Mouse (Mus musculus): Measurements from ENCODE around the gene Camsap2. TPM values are rescaled to one million over a fixed set of nuclear protein-coding genes. Genes with fewer than 3 reads are reported as not detected.

The Camsap2 gene
- polyA plus RNA-seq, 1 experiment: 7.3 TPM

DNA sequence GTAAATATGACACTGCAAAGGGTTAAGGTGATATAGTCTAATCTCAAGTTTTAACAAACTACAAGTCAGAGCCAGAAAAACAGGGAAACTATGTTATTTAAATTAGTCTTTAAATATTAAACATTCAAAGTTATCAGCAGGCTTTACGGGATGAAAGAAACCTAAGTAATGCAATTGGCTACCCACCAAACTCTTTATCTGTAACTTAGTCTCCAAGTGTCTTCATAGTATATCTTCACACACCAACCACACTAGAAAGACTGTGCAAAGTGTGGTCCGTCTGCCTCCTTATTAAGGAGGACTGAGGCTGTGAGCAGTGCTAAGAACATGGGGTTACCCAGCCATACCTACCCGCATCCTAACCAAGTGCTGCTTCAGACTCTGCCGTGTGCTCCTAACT lies 23.6 kb downstream of the Camsap2 start:
- peaks cover 9% of the 10 kb centered on the region for H3K36me3 ChIP-seq (ENCODE audit: control insufficient read depth, insufficient read depth, low read length)
- H3K27ac ChIP-seq (ENCODE audit: control insufficient read depth, insufficient read depth, low read length): no peak overlapping the region
- DNase-seq: no peak
- WGBS: 94% methylated on average over 4 of the region's 4 CpGs
- H3K4me3 ChIP-seq (ENCODE audit: control insufficient read depth, insufficient read depth, low read length): no peak overlapping the region
- TF ChIP-seq POLR2A (IDR thresholded peaks at IDR 0.05; ENCODE audit: control insufficient read depth, extremely low read depth, insufficient read depth, low read length, poor library complexity) (no peak), CTCF (IDR thresholded peaks at IDR 0.05; ENCODE audit: borderline replicate concordance, control insufficient read depth, extremely low read depth, insufficient read depth, low read length, poor library complexity) (no peak)
- H3K27me3 ChIP-seq (ENCODE audit: control insufficient read depth, insufficient read depth, low read length): no peaks in the 10 kb centered on the region
- no peaks in the 10 kb centered on the region for H3K4me1 ChIP-seq (replicated peaks; ENCODE audit: control insufficient read depth, insufficient read depth, low read length)

GRCm38 (mm10) chr1:136316317-136316716 lies 29.6 kb downstream of the Camsap2 start:
- DNase-seq: no peak
- no peak overlapping the region for H3K27ac ChIP-seq (ENCODE audit: control insufficient read depth, insufficient read depth, low read length)
- H3K36me3 ChIP-seq (ENCODE audit: control insufficient read depth, insufficient read depth, low read length): 0 out of 2 replicates have a peak, but pooled peaks cover 3% of the 10 kb centered on the region
- no peaks in the 10 kb centered on the region for H3K4me1 ChIP-seq (replicated peaks; ENCODE audit: control insufficient read depth, insufficient read depth, low read length)
- no peaks in the 10 kb centered on the region for H3K27me3 ChIP-seq (ENCODE audit: control insufficient read depth, insufficient read depth, low read length)
- H3K4me3 ChIP-seq (ENCODE audit: control insufficient read depth, insufficient read depth, low read length): no peak overlapping the region
- TF ChIP-seq CTCF (IDR thresholded peaks at IDR 0.05; ENCODE audit: borderline replicate concordance, control insufficient read depth, extremely low read depth, insufficient read depth, low read length, poor library complexity): no peak
- no peak for TF ChIP-seq POLR2A (IDR thresholded peaks at IDR 0.05; ENCODE audit: control insufficient read depth, extremely low read depth, insufficient read depth, low read length, poor library complexity)

DNA sequence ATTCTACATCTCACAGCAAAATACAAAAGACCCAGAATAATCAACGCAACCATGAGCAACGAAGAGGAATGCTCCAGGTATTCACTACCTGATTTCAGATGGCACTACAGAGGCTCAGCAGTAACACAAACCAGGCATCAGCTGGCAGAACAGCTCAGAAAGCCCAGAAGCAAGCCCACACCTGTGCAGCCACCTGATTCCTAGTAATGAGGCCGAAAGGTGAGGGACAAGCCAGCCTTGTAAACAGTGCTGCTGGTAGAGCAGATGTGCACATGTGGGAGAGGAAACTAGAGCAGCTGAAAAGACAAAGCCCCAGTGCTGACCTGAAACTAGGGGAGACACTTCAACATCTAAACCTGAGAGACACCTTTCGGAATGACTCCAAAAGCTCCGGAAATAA lies 36.7 kb downstream of the Camsap2 start:
- Histone ChIP-seq H3K27me3 (ENCODE audit: control insufficient read depth, insufficient read depth, low read length) (no peaks in the 10 kb centered on the region), H3K36me3 (ENCODE audit: control insufficient read depth, insufficient read depth, low read length) (no peaks in the 10 kb centered on the region), H3K4me3 (ENCODE audit: control insufficient read depth, insufficient read depth, low read length) (no peak overlapping the region), H3K27ac (ENCODE audit: control insufficient read depth, insufficient read depth, low read length) (no peak overlapping the region), H3K4me1 (replicated peaks; ENCODE audit: control insufficient read depth, insufficient read depth, low read length) (no peaks in the 10 kb centered on the region)
- no peak for TF ChIP-seq POLR2A (IDR thresholded peaks at IDR 0.05; ENCODE audit: control insufficient read depth, extremely low read depth, insufficient read depth, low read length, poor library complexity)
- WGBS: 96% methylated on average over 5 of the region's 5 CpGs
- DNase-seq: no peak

- Histone ChIP-seq H3K4me3 (ENCODE audit: control insufficient read depth, insufficient read depth, low read length) (no peak overlapping the region), H3K36me3 (ENCODE audit: control insufficient read depth, insufficient read depth, low read length) (no peaks in the 10 kb centered on the region), H3K27ac (ENCODE audit: control insufficient read depth, insufficient read depth, low read length) (no peak overlapping the region), H3K27me3 (ENCODE audit: control insufficient read depth, insufficient read depth, low read length) (no peaks in the 10 kb centered on the region), H3K4me1 (replicated peaks; ENCODE audit: control insufficient read depth, insufficient read depth, low read length) (no peaks in the 10 kb centered on the region)
- WGBS: 77% methylated on average over 3 of the region's 3 CpGs
- peak; percentile 33 for DNase-seq
- TF ChIP-seq POLR2A (IDR thresholded peaks at IDR 0.05; ENCODE audit: control insufficient read depth, extremely low read depth, insufficient read depth, low read length, poor library complexity) (no peak), CTCF (IDR thresholded peaks at IDR 0.05; ENCODE audit: borderline replicate concordance, control insufficient read depth, extremely low read depth, insufficient read depth, low read length, poor library complexity) (no peak)
Measured at GRCm38 (mm10) chr1:136306424-136306823, 39.5 kb downstream of the Camsap2 start.

GRCm38 (mm10) chr1:136293961-136294360 lies 51.9 kb downstream of the Camsap2 start:
- no peak for DNase-seq
- Histone ChIP-seq H3K27me3 (ENCODE audit: control insufficient read depth, insufficient read depth, low read length) (no peaks in the 10 kb centered on the region), H3K4me3 (ENCODE audit: control insufficient read depth, insufficient read depth, low read length) (no peak overlapping the region), H3K27ac (ENCODE audit: control insufficient read depth, insufficient read depth, low read length) (no peak overlapping the region), H3K36me3 (ENCODE audit: control insufficient read depth, insufficient read depth, low read length) (no peaks in the 10 kb centered on the region), H3K4me1 (replicated peaks; ENCODE audit: control insufficient read depth, insufficient read depth, low read length) (no peaks in the 10 kb centered on the region)
- TF ChIP-seq POLR2A (IDR thresholded peaks at IDR 0.05; ENCODE audit: control insufficient read depth, extremely low read depth, insufficient read depth, low read length, poor library complexity) (no peak), CTCF (IDR thresholded peaks at IDR 0.05; ENCODE audit: borderline replicate concordance, control insufficient read depth, extremely low read depth, insufficient read depth, low read length, poor library complexity) (no peak)

GRCm38 (mm10) chr1:136289803-136290202 lies 56.1 kb downstream of the Camsap2 start:
- no peak for DNase-seq
- Histone ChIP-seq H3K27me3 (ENCODE audit: control insufficient read depth, insufficient read depth, low read length) (no peaks in the 10 kb centered on the region), H3K27ac (ENCODE audit: control insufficient read depth, insufficient read depth, low read length) (no peak overlapping the region), H3K4me3 (ENCODE audit: control insufficient read depth, insufficient read depth, low read length) (no peak overlapping the region), H3K4me1 (replicated peaks; ENCODE audit: control insufficient read depth, insufficient read depth, low read length) (no peaks in the 10 kb centered on the region), H3K36me3 (ENCODE audit: control insufficient read depth, insufficient read depth, low read length) (no peaks in the 10 kb centered on the region)
- 86% methylated on average over 1 of the region's 1 CpGs for WGBS
- TF ChIP-seq CTCF (IDR thresholded peaks at IDR 0.05; ENCODE audit: borderline replicate concordance, control insufficient read depth, extremely low read depth, insufficient read depth, low read length, poor library complexity) (no peak), POLR2A (IDR thresholded peaks at IDR 0.05; ENCODE audit: control insufficient read depth, extremely low read depth, insufficient read depth, low read length, poor library complexity) (no peak)

GRCm38 (mm10) chr1:136277366-136277765 lies 68.5 kb downstream of the Camsap2 start:
- H3K36me3 ChIP-seq (ENCODE audit: control insufficient read depth, insufficient read depth, low read length): peaks cover 34% of the 10 kb centered on the region
- H3K27me3 ChIP-seq (ENCODE audit: control insufficient read depth, insufficient read depth, low read length): no peaks in the 10 kb centered on the region
- no peaks in the 10 kb centered on the region for H3K4me1 ChIP-seq (replicated peaks; ENCODE audit: control insufficient read depth, insufficient read depth, low read length)
- no peak for DNase-seq
- TF ChIP-seq CTCF (IDR thresholded peaks at IDR 0.05; ENCODE audit: borderline replicate concordance, control insufficient read depth, extremely low read depth, insufficient read depth, low read length, poor library complexity) (no peak), POLR2A (IDR thresholded peaks at IDR 0.05; ENCODE audit: control insufficient read depth, extremely low read depth, insufficient read depth, low read length, poor library complexity) (no peak)
- 85% methylated on average over 8 of the region's 8 CpGs for WGBS
- no peak overlapping the region for H3K27ac ChIP-seq (ENCODE audit: control insufficient read depth, insufficient read depth, low read length)
- no peak overlapping the region for H3K4me3 ChIP-seq (ENCODE audit: control insufficient read depth, insufficient read depth, low read length)
